Mouse (Mus musculus): ENCODE results near the gene Cd68. TPM values are rescaled to one million over a fixed set of nuclear protein-coding genes. Genes with fewer than 3 reads are reported as not detected.

The Cd68 gene
- total RNA-seq, 2 experiments from 2014 or later = 11.6 to 12.2 TPM

GRCm38 (mm10) chr11:69680136-69680855, 14.3 kb upstream of the Cd68 start:
- intact Hi-C loops (cut with DNase I) = loop anchor here (5.0 kb wide), 1 partner anchor 37 kb away; no protein-coding TSS in a partner anchor
- no peak for DNase-seq (ENCODE audit: extremely low spot score in 1 of 2, low spot score in 2 of 2)

DNA sequence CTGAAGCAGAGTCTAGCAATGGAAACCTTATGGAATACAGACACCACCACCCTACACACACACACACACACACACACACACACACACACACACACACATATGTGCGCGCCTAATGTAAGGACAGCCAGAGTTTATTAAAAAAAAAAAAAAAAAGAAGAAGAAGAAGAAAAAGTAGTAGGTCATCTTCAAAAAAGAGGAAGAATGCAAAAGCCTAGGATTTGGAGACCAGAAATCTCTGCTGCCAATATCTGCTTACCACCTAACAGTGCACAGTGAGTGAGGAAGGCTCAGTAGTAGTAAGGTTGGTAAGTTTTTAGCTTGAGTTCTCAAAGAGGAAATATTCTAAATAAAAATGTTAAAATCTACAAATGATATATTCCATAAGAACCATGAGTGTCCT, 13.2 kb upstream of the Cd68 start:
- intact Hi-C loops (cut with DNase I) = no loop called here
- no peak for DNase-seq (ENCODE audit: extremely low spot score in 1 of 2, low spot score in 2 of 2)

- DNase-seq (ENCODE audit: extremely low spot score in 1 of 2, low spot score in 2 of 2) = peak; percentile 99 to 100
- intact Hi-C loops (cut with DNase I) = no loop called here
These were observed 6.3 kb upstream of the Cd68 start, which contains the start of gene Eif4a1 for GRCm38 (mm10) chr11:69672211-69672706. Gene Eif4a1, minus strand, starts transcription at chr11:69672423.

DNA sequence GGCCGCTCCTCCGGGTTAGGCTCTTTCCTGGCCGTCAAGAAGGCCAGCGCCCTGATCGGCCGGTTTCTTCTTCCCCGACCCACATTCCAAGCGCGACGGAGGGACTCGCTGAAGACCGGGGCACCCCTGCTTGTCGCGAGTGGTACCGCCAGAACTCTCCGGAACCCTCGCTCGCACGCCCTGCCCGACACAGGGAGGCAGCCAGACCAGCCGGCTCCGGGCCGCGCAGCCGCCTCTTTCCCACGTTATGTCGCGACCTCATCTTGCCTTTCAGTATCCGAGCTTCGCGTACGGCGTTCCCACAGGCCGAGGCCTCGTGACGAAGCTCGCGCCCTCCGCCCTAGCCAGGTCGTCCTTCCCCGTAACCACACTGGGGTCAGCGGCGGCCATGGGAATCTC, 5.8 kb upstream of the Cd68 start:
- no peak for DNase-seq (ENCODE audit: extremely low spot score in 1 of 2, low spot score in 2 of 2)
- intact Hi-C loops (cut with DNase I) = no loop called here

GRCm38 (mm10) chr11:69670786-69671725, 5.1 kb upstream of the Cd68 start:
- DNase-seq (ENCODE audit: extremely low spot score in 1 of 2, low spot score in 2 of 2) = peak; percentile 92 to 97
- intact Hi-C loops (cut with DNase I) = no loop called here

- no peak for DNase-seq (ENCODE audit: extremely low spot score in 1 of 2, low spot score in 2 of 2)
- intact Hi-C loops (cut with DNase I) = no loop called here
These were observed 682 bp upstream of the Cd68 start for GRCm38 (mm10) chr11:69666665-69667005.

DNA sequence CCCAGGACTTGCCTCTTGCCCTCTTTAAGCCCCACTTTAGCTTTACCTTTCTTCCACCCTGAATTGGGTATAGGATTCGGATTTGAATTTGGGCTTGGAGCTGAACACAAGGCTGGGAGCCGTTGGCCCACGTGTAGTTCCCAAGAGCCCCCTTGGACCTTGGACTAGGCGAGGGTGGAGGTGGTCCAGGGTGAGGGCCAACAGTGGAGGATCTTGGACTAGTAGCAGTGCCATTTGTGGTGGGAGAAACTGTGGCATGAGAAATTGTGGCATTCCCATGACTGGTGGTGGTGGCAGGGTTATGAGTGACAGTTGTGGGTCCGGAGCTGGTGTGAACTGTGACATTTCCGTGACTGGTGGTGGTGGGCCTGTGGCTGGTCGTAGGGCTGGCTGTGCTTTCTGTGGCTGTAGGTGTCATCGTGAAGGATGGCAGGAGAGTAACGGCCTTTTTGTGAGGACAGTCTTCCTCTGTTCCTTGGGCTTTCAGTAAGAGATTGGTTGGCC, 444 bp downstream of the Cd68 start:
- no peak for DNase-seq (ENCODE audit: extremely low spot score in 1 of 2, low spot score in 2 of 2)
- intact Hi-C loops (cut with DNase I) = no loop called here

- no peak for DNase-seq (ENCODE audit: extremely low spot score in 1 of 2, low spot score in 2 of 2)
- intact Hi-C loops (cut with DNase I) = no loop called here
These were observed 1.1 kb downstream of the Cd68 start for GRCm38 (mm10) chr11:69664841-69665240.

DNA sequence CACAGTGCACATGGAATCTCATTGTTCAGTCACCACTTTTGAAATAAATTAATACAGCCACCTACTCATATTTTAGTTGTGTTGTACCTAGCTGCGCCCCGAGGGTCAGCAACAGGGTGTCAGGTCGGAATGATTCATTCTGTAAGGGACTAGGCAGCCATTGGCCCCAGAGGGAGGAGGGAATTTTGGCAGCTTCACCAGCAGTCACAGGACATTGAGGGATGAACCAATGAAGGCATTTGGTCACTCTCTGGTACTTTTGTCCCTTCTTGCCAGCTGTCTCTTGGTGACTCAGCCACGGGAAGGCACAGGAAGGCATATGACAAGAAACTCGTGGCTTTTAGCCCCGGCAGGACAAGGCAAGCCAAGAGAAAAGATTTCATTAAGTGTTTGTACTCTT, 2.2 kb downstream of the Cd68 start:
- intact Hi-C loops (cut with DNase I) = no loop called here
- DNase-seq (ENCODE audit: extremely low spot score in 1 of 2, low spot score in 2 of 2) = no peak

DNA sequence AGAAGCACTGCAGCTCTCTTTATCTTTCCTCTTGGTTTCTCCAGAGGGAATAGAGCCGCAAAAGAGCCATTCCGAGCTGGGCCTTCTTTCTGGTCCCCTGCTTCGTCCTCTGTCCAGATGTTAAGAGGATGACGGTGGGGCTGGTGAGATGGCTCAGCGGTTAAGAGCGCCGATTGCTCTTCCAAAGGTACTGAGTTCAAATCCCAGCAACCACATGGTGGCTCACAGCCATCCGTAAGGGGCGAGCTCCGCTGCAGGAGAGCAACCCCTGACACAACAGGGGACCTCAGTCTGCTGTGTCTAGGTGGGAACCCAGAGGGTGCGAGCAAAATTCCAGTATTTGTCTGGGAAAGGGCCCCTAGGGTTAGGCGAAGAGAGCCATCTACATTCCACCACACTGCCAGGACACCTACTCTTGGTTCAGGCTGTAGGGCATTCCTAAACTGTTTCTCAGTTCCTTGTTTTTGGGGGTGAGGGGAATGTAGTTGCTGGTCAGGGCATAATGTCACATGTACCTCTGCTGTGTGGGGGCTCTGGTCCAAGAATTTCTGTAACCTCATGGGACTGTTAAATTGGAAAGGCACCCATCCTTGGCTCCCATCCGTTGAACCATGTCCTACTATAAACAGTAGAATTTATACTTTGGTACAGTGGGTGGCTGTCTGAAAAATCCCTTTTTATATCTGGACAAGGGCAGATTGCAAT, 2.8 kb downstream of the Cd68 start:
- intact Hi-C loops (cut with DNase I) = no loop called here
- no peak for DNase-seq (ENCODE audit: extremely low spot score in 1 of 2, low spot score in 2 of 2)

- peak; percentile 94 to 98 for DNase-seq (ENCODE audit: extremely low spot score in 1 of 2, low spot score in 2 of 2)
- intact Hi-C loops (cut with DNase I) = no loop called here
These were observed 3.6 kb downstream of the Cd68 start, which contains the start of gene Mpdu1 for GRCm38 (mm10) chr11:69662213-69662966. Gene Mpdu1, minus strand, starts transcription at chr11:69662642.

GRCm38 (mm10) chr11:69661221-69661881, 4.6 kb downstream of the Cd68 start:
- DNase-seq (ENCODE audit: extremely low spot score in 1 of 2, low spot score in 2 of 2) = no peak
- intact Hi-C loops (cut with DNase I) = no loop called here

- no peak for DNase-seq (ENCODE audit: extremely low spot score in 1 of 2, low spot score in 2 of 2)
- intact Hi-C loops (cut with DNase I) = no loop called here
These were observed 8.5 kb downstream of the Cd68 start for GRCm38 (mm10) chr11:69657462-69657881.

DNA sequence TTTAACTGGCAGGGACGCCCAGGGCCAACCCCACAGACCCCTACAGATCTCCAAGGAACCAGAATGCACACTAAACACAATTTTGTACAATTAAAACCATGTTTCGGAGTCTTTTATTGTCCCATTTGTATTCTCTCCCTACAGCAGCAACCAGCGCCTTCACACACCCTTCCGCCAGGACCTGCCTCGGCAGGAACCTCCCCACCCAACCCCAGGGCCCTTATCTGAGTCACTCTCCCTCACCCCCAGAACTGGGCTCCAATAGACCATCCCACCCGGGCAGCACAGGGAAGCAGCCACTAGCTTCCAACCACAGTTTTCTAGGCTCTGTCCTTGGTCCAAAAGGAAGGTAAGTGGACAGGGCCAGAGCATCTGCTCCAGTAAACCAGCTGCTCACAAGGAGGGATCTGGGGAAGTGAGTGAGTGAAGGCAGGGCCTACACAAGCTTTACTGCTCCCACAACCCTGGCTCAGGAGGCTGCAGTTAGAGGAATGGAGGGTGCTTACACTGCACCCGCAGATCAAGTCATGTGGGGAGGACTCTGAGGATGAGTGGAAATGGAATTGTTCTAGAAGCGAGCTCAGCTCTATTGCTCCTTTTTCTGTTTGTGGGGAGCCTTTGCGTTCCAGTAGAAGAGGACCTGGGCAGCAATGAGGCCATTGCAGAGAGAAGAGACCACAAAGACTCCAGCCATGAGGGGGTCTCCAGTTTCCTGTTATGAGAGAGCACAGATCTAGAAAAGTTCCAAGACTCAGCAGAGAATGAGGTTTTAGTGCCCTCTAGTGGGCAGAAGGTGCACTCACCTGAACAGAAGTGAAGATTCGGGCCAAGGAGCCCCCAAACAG, 9.1 kb downstream of the Cd68 start:
- DNase-seq (ENCODE audit: extremely low spot score in 1 of 2, low spot score in 2 of 2) = peak in 1 of 2 experiments; percentile 49
- intact Hi-C loops (cut with DNase I) = no loop called here

DNA sequence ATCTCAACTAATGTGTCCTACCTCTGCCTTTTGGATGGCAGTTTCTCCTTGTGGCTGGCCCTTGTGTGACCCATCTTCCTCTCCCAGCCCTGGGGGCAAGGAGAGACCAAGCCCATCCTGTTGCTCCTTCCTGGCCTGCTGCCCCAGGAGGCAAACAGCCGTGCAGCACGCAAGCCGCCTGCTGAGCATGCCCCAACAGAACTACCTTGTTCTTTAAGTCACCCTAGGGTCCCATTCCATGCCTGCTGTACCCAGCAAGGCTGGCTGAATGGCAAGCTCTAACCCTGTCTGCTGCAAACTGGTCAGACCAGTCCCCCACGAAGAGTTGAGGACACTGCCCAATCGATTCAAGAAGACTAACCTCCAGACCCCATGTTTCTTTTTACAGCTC, 9.9 kb downstream of the Cd68 start:
- intact Hi-C loops (cut with DNase I) = no loop called here
- DNase-seq (ENCODE audit: extremely low spot score in 1 of 2, low spot score in 2 of 2) = no peak

DNA sequence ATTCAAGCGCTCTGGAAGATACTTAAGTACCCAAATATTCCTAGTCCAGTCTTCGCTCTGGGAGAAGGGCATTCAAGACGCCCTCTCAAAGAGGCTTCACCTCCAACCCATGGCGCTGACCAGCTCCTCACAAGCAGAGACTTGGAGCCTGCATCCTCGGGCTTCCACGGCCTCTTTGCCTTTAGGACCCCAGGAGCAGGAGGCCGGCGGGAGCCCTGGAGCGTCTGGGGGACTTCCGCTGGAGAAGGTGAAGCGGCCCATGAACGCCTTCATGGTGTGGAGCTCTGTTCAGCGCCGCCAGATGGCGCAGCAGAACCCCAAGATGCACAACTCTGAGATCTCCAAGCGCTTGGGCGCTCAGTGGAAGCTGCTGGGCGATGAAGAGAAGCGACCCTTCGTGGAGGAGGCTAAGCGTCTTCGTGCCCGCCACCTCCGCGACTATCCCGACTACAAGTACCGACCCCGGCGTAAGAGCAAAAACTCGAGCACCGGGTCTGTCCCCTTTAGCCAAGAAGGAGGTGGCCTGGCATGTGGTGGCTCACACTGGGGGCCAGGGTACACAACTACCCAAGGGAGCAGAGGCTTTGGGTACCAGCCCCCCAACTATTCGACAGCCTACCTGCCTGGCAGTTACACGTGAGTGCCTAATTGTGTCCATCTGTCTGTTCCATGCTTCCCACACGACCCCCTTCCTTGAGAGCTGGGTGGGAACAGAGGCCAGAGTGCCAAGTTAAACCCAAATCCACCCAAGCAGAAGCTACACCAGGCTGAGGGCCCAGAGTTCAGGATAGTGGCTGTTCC, 10.5 kb downstream of the Cd68 start, which contains the start of gene Sox15:
Gene Sox15, plus strand, starts transcription at position 51 of the 801 bp plus-strand sequence.
- intact Hi-C loops (cut with DNase I) = no loop called here
- DNase-seq (ENCODE audit: extremely low spot score in 1 of 2, low spot score in 2 of 2) = peak; percentile 70 to 83

Data from left cerebral cortex, postnatal 10 days (tissue).